Mouse (Mus musculus): ENCODE measurements around the gene Ddc.

GRCm38 (mm10) chr11:11885246-11885643, 12.7 kb downstream of the Ddc start:
- TF ChIP-seq POLR2A (IDR thresholded peaks at IDR 0.05; ENCODE audit: low read depth, low read length) (no peak), CTCF (IDR thresholded peaks at IDR 0.05; ENCODE audit: extremely low read depth, insufficient read length, insufficient replicate concordance, low read depth, low read length) (no peak)

All from small intestine, adult 2 months (tissue).